Comparison of ENCODE assay signal across 10 mouse cellular contexts in the genomic region with DNA sequence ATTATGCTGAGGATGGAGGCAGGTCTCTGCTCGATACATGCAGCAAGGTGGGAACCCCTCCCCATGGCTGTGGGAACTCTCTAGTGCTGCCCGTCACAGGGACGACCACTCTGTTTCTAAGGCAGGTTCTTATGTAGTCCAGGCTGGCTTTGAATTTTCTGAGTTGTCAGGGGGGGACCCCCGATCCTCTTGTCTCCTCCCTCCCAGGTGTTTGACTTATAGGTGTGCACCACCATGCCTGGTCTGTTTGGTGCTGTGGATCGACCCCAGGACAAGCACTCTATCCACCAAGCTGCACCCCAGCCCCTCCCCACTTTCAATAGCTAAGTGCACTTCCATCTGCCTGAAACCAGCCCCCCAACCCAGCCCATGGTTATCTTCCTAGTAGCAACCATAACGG. TPM values are rescaled to one million over a fixed set of nuclear protein-coding genes. Genes with fewer than 3 reads are reported as not detected.
DNase-seq lines count a peak whose midpoint lies in the region; ATAC-seq lines count a peak whose summit lies in the region.
"Had no signal": no experiment of that assay in that cellular context is flagged by ENCODE, and none has a peak within 500 bp of the region (broad histone marks: within the 10 kb centered on the region; RNA-seq: fewer than 3 reads in every experiment).

No protein-coding gene starts in this region.

- H3K4me2 ChIP-seq in intestine, embryonic 16.5 days (ENCODE audit: low read depth, low read length), result no peak overlapping the region
- H3K4me2 ChIP-seq in intestine, embryonic 15.5 days (replicated peaks), result no peak overlapping the region
- no peak overlapping the region for H3K4me2 ChIP-seq in embryonic facial prominence, embryonic 12.5 days (replicated peaks)
- H3K4me2 ChIP-seq in limb, embryonic 15.5 days, result no peak overlapping the region

- H3K4me3 ChIP-seq in intestine, embryonic 16.5 days (ENCODE audit: low read length), result no peak overlapping the region
- H3K4me3 ChIP-seq in intestine, embryonic 15.5 days (replicated peaks), result no peak overlapping the region
- H3K4me3 ChIP-seq in embryonic facial prominence, embryonic 12.5 days, result no peak overlapping the region
- no peak overlapping the region for H3K4me3 ChIP-seq in limb, embryonic 15.5 days

- no peaks in the 10 kb centered on the region for H3K36me3 ChIP-seq in intestine, embryonic 16.5 days (ENCODE audit: control insufficient read depth, insufficient read depth, low read length)
- H3K36me3 ChIP-seq in intestine, embryonic 15.5 days, result no peaks in the 10 kb centered on the region
- no peaks in the 10 kb centered on the region for H3K36me3 ChIP-seq in embryonic facial prominence, embryonic 12.5 days
- H3K36me3 ChIP-seq in limb, embryonic 15.5 days, result no peaks in the 10 kb centered on the region

- DNase-seq in cerebellum, adult 11-12 months, result peak; percentile 52
- DNase-seq in cerebellum, adult 18-20 months, result no peak
- no peak for DNase-seq in thymus, postnatal 36 days
- DNase-seq in retina, embryonic 14.5 days (ENCODE audit: low spot score), result no peak

- no peak overlapping the region for H3K27ac ChIP-seq in intestine, embryonic 16.5 days (ENCODE audit: low read length)
- H3K27ac ChIP-seq in intestine, embryonic 15.5 days, result no peak overlapping the region
- peak overlapping the region; percentile 100 for H3K27ac ChIP-seq in embryonic facial prominence, embryonic 12.5 days
- H3K27ac ChIP-seq in limb, embryonic 15.5 days, result peak overlapping the region; percentile 98; the same call in 1 of the 2 replicates

- no peaks in the 10 kb centered on the region for H3K9me3 ChIP-seq in intestine, embryonic 16.5 days (ENCODE audit: control insufficient read depth, low read length)
- no peaks in the 10 kb centered on the region for H3K9me3 ChIP-seq in intestine, embryonic 15.5 days
- no peaks in the 10 kb centered on the region for H3K9me3 ChIP-seq in embryonic facial prominence, embryonic 12.5 days
- H3K9me3 ChIP-seq in limb, embryonic 15.5 days, result no peaks in the 10 kb centered on the region

- no peak for ATAC-seq in intestine, embryonic 16.5 days
- no peak for ATAC-seq in intestine, embryonic 15.5 days
- no peak for ATAC-seq in embryonic facial prominence, embryonic 12.5 days (ENCODE audit: insufficient number of reproducible peaks, insufficient read depth, low FRiP score, low TSS enrichment)
- no peak for ATAC-seq in limb, embryonic 15.5 days (ENCODE audit: insufficient number of reproducible peaks, low FRiP score, low TSS enrichment, low read depth)
- ATAC-seq: activated CD4-positive, CD25-positive, alpha-beta regulatory T cell, adult 4 months had no signal

- peaks cover 29% of the 10 kb centered on the region for H3K4me1 ChIP-seq in intestine, embryonic 16.5 days (ENCODE audit: control insufficient read depth, insufficient read depth, low read length)
- H3K4me1 ChIP-seq in intestine, embryonic 15.5 days (replicated peaks), result peaks cover 20% of the 10 kb centered on the region
- H3K4me1 ChIP-seq in embryonic facial prominence, embryonic 12.5 days, result peaks cover 32% of the 10 kb centered on the region
- peaks cover 34% of the 10 kb centered on the region for H3K4me1 ChIP-seq in limb, embryonic 15.5 days

- peak overlapping the region; percentile 78; the same call in 1 of the 2 replicates for H3K9ac ChIP-seq in intestine, embryonic 16.5 days (ENCODE audit: low read depth, low read length)
- H3K9ac ChIP-seq in intestine, embryonic 15.5 days, result no peak overlapping the region
- no peak overlapping the region for H3K9ac ChIP-seq in embryonic facial prominence, embryonic 12.5 days
- no peak overlapping the region for H3K9ac ChIP-seq in limb, embryonic 15.5 days

- H3K27me3 ChIP-seq in intestine, embryonic 16.5 days (replicated peaks; ENCODE audit: control insufficient read depth, insufficient read depth, low read length), result no peaks in the 10 kb centered on the region
- no peaks in the 10 kb centered on the region for H3K27me3 ChIP-seq in intestine, embryonic 15.5 days (replicated peaks)
- no peaks in the 10 kb centered on the region for H3K27me3 ChIP-seq in embryonic facial prominence, embryonic 12.5 days
- no peaks in the 10 kb centered on the region for H3K27me3 ChIP-seq in limb, embryonic 15.5 days

- 77% methylated on average over 6 of the region's 6 CpGs for WGBS in intestine, embryonic 16.5 days
- WGBS in intestine, embryonic 15.5 days, result 76% methylated on average over 6 of the region's 6 CpGs
- 87% methylated on average over 6 of the region's 6 CpGs for WGBS in embryonic facial prominence, embryonic 12.5 days
- WGBS in limb, embryonic 15.5 days, result 84% methylated on average over 6 of the region's 6 CpGs

RNA-seq across cellular contexts. Expression of a gene that starts 1.9 kb away (rescaled TPM):
- polyA plus RNA-seq in intestine, embryonic 16.5 days (2015; fragmentation: Nextera tagmentation; extraction: Ambion mirVana), result 0.58 and 0.99 TPM in 2 replicates
- 0.63 and 0.72 TPM in 2 replicates for polyA plus RNA-seq in intestine, embryonic 15.5 days (2015; fragmentation: Nextera tagmentation; extraction: Ambion mirVana)
- polyA plus RNA-seq in embryonic facial prominence, embryonic 12.5 days (2016; fragmentation: Nextera tagmentation; extraction: Ambion mirVana), result 0.57 and 1.4 TPM in 2 replicates
- polyA plus RNA-seq in limb, embryonic 15.5 days (2015; fragmentation: Nextera tagmentation; extraction: Ambion mirVana), result 2.0 and 2.2 TPM in 2 replicates
- polyA plus RNA-seq: small intestine, adult 2 months had no signal

Comparison
In these comparisons a context has a peak if more than half of its experiments do, and no peak if none do; other contexts are left out.
1. H3K27ac ChIP-seq: peak in embryonic facial prominence, embryonic 12.5 days (single experiment) and limb, embryonic 15.5 days (single experiment); none in intestine, embryonic 16.5 days (single experiment) and intestine, embryonic 15.5 days (single experiment).